ENCODE assay signal across 8 mouse cellular contexts in the genomic region with DNA sequence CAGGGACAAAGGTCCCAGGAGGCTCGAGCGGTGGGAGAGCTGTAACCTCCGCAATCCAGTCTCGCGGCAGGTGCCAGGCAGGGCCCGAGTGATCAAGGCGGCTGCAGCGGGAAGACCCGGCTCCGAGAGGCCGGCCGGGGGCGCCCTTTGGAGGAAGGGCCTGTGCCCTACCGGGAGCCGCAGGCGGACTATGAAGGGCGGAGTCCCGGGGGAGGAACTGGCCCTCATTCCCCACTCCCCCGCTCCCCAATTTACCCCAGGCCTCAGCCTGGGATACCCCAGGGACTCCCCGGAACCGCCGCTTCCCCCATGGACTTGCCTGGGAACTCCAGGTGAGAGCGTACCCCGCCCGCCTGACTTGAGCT. TPM values are rescaled to one million over a fixed set of nuclear protein-coding genes. Genes with fewer than 3 reads are reported as not detected.
A peak's percentile ranks its signal among the peaks of the same experiment; 100 is the strongest.
DNase-seq lines count a peak whose midpoint lies in the region; ATAC-seq and TF ChIP-seq lines count a peak whose summit lies in the region.

No protein-coding gene starts in this region.

- H3K4me3 ChIP-seq in heart, embryonic 12.5 days, result peak overlapping the region; percentile 73
- H3K4me3 ChIP-seq in liver, postnatal 0 days (ENCODE audit: low read depth, low read length), result peak overlapping the region; percentile 71

- no peaks in the 10 kb centered on the region for H3K9me3 ChIP-seq in heart, embryonic 12.5 days (replicated peaks)
- no peaks in the 10 kb centered on the region for H3K9me3 ChIP-seq in liver, postnatal 0 days (ENCODE audit: low read length)

- ATAC-seq in heart, embryonic 12.5 days (ENCODE audit: insufficient number of reproducible peaks, low FRiP score), result peak; percentile 29
- ATAC-seq in liver, postnatal 0 days, result peak; percentile 29
- no peak for ATAC-seq in inflammation-experienced regulatory T-cells, adult 6 months

- H3K27ac ChIP-seq in heart, embryonic 12.5 days (ENCODE audit: poor library complexity, severe bottlenecking), result peak overlapping the region; percentile 97
- H3K27ac ChIP-seq in liver, postnatal 0 days (ENCODE audit: low read depth), result peak overlapping the region; percentile 100

- no peak for DNase-seq in heart, adult 8-10 months (ENCODE audit: low spot score)
- DNase-seq in CD4-positive, CD25-positive, alpha-beta regulatory T cell, adult 2 months (ENCODE audit: low read depth, low spot score), result peak; percentile 47
- DNase-seq in cerebellum, adult 8-10 months, result peak; percentile 60
- peak; percentile 68 for DNase-seq in heart, postnatal 4 days
- no peak for DNase-seq in liver, postnatal 0 days
- peak; percentile 46 to 54 for DNase-seq in spleen, postnatal 36 days (ENCODE audit: low spot score in 2 of 2)

- WGBS in heart, embryonic 12.5 days, result under 1% methylated on average over 22 of the region's 25 CpGs
- under 1% methylated on average over 25 of the region's 25 CpGs for WGBS in liver, postnatal 0 days (ENCODE audit: insufficient replicate concordance)

- H3K9ac ChIP-seq in heart, embryonic 12.5 days, result peak overlapping the region; percentile 86
- peak overlapping the region; percentile 92 for H3K9ac ChIP-seq in liver, postnatal 0 days (replicated peaks)

- peak; percentile 42 for TF ChIP-seq CTCF in liver, postnatal 0 days (IDR thresholded peaks at IDR 0.05; ENCODE audit: low read depth)

- H3K4me1 ChIP-seq in heart, embryonic 12.5 days (replicated peaks), result peaks cover 6% of the 10 kb centered on the region
- H3K4me1 ChIP-seq in liver, postnatal 0 days (ENCODE audit: insufficient read depth), result peaks cover 14% of the 10 kb centered on the region

- no peaks in the 10 kb centered on the region for H3K27me3 ChIP-seq in heart, embryonic 12.5 days (replicated peaks)
- H3K27me3 ChIP-seq in liver, postnatal 0 days (ENCODE audit: insufficient read depth, low read length), result no peaks in the 10 kb centered on the region

- peak overlapping the region; percentile 90 for H3K4me2 ChIP-seq in heart, embryonic 12.5 days
- peak overlapping the region; percentile 96 for H3K4me2 ChIP-seq in liver, postnatal 0 days (ENCODE audit: low read depth, low read length)

- peaks cover 50% of the 10 kb centered on the region for H3K36me3 ChIP-seq in heart, embryonic 12.5 days
- peaks cover 51% of the 10 kb centered on the region for H3K36me3 ChIP-seq in liver, postnatal 0 days (replicated peaks; ENCODE audit: insufficient read depth, low read length)

- TF ChIP-seq EP300 in liver, postnatal 0 days (IDR thresholded peaks at IDR 0.05; ENCODE audit: low read depth), result no peak

RNA-seq across cellular contexts. Expression of gene Fbrs, which starts 7.4 kb away (rescaled TPM):
- polyA plus RNA-seq in heart, embryonic 12.5 days (2016; fragmentation: Nextera tagmentation; extraction: Ambion mirVana), result 8.4 and 9.9 TPM in 2 replicates
- total RNA-seq in heart, adult 8-10 months (2022), result 10 to 100 TPM; 27.5 to 36.1 (median 30.5) TPM
- total RNA-seq in heart, postnatal 4 days (2021), result 10 to 100 TPM; 37.4 to 38.0 TPM
- 4.7 TPM in 2 replicates for polyA plus RNA-seq in liver, postnatal 0 days (2015; fragmentation: Nextera tagmentation; extraction: Ambion mirVana)
- 10 to 100 TPM; 17.7 to 30.0 (median 19.5) TPM for polyA plus RNA-seq in inflammation-experienced regulatory T-cells, adult 6 months (2017; shearing (Covaris generic))

RNA-seq across cellular contexts. Expression of gene Prr14, which starts 12.2 kb away (rescaled TPM):
- 33.8 and 35.2 TPM in 2 replicates for polyA plus RNA-seq in heart, embryonic 12.5 days (2016; fragmentation: Nextera tagmentation; extraction: Ambion mirVana)
- 10 to 100 TPM; 25.6 to 27.9 (median 27.3) TPM for total RNA-seq in heart, adult 8-10 months (2022)
- total RNA-seq in heart, postnatal 4 days (2021), result 10 to 100 TPM; 28.0 to 28.9 TPM
- polyA plus RNA-seq in liver, postnatal 0 days (2015; fragmentation: Nextera tagmentation; extraction: Ambion mirVana), result 16.0 and 17.6 TPM in 2 replicates
- polyA plus RNA-seq in inflammation-experienced regulatory T-cells, adult 6 months (2017; shearing (Covaris generic)), result 100 to 1,000 TPM; 151 to 194 (median 184) TPM

RNA-seq across cellular contexts. Expression of gene Zfp689, which starts 22.7 kb away (rescaled TPM):
- polyA plus RNA-seq in heart, embryonic 12.5 days (2016; fragmentation: Nextera tagmentation; extraction: Ambion mirVana), result 5.4 and 6.0 TPM in 2 replicates
- total RNA-seq in heart, adult 8-10 months (2022), result 1 to 10 TPM; 1.2 to 2.1 (median 1.4) TPM
- total RNA-seq in heart, postnatal 4 days (2021), result 1 to 10 TPM; 3.9 to 4.8 TPM
- polyA plus RNA-seq in liver, postnatal 0 days (2015; fragmentation: Nextera tagmentation; extraction: Ambion mirVana), result 1.4 and 1.5 TPM in 2 replicates
- polyA plus RNA-seq in inflammation-experienced regulatory T-cells, adult 6 months (2017; shearing (Covaris generic)), result 1 to 10 TPM; 4.3 to 5.0 (median 4.7) TPM

RNA-seq across cellular contexts. Expression of gene Srcap, which starts 40.2 kb away (rescaled TPM):
- 51.8 and 54.3 TPM in 2 replicates for polyA plus RNA-seq in heart, embryonic 12.5 days (2016; fragmentation: Nextera tagmentation; extraction: Ambion mirVana)
- 10 to 100 TPM; 51.8 to 60.5 (median 55.2) TPM for total RNA-seq in heart, adult 8-10 months (2022)
- 10 to 100 TPM; 78.7 to 80.5 TPM for total RNA-seq in heart, postnatal 4 days (2021)
- polyA plus RNA-seq in liver, postnatal 0 days (2015; fragmentation: Nextera tagmentation; extraction: Ambion mirVana), result 6.7 and 7.7 TPM in 2 replicates
- 10 to 100 TPM in 1 of 3 experiments, 1 to 10 TPM in 2; 6.2 to 19.0 (median 9.0) TPM for polyA plus RNA-seq in inflammation-experienced regulatory T-cells, adult 6 months (2017; shearing (Covaris generic))

RNA-seq across cellular contexts. Expression of gene Gm42715, which starts 47.8 kb away (rescaled TPM):
- polyA plus RNA-seq in heart, embryonic 12.5 days (2016; fragmentation: Nextera tagmentation; extraction: Ambion mirVana), result 8.5 and 9.1 TPM in 2 replicates
- total RNA-seq in heart, adult 8-10 months (2022), result 10 to 100 TPM in 2 of 4 experiments, 1 to 10 TPM in 2; 8.8 to 10.9 (median 10.2) TPM
- total RNA-seq in heart, postnatal 4 days (2021), result 10 to 100 TPM; 16.5 to 17.1 TPM
- polyA plus RNA-seq in liver, postnatal 0 days (2015; fragmentation: Nextera tagmentation; extraction: Ambion mirVana), result 3.6 and 4.1 TPM in 2 replicates
- polyA plus RNA-seq in inflammation-experienced regulatory T-cells, adult 6 months (2017; shearing (Covaris generic)), result 10 to 100 TPM; 22.6 to 29.7 (median 25.3) TPM

Comparison
In these comparisons a context has a peak if more than half of its experiments do, and no peak if none do; other contexts are left out.
1. DNase-seq: peak in CD4-positive, CD25-positive, alpha-beta regulatory T cell, adult 2 months (single experiment), cerebellum, adult 8-10 months (single experiment), heart, postnatal 4 days (single experiment) and spleen, postnatal 36 days (2 of 2); none in heart, adult 8-10 months (single experiment) and liver, postnatal 0 days (single experiment).